Mouse (Mus musculus) subcutaneous adipose tissue, adult 2 months (tissue): ENCODE results near the gene Daw1. TPM values are rescaled to one million over a fixed set of nuclear protein-coding genes. Genes with fewer than 3 reads are reported as not detected.

Experiments
- polyA plus RNA-seq: library from polyadenylated mRNA; depleted of rRNA; stranded (reverse); fragments of >200 nt; gene quantifications from 2 replicates; pipeline ENCODE4 v1.2.3, GENCODE M21; 2012; ENCODE audit warnings: low replicate concordance; rRNA removed

Gene Daw1
- 0.09 TPM in 1 of 2 replicates, not detected in the other for polyA plus RNA-seq

DNA sequence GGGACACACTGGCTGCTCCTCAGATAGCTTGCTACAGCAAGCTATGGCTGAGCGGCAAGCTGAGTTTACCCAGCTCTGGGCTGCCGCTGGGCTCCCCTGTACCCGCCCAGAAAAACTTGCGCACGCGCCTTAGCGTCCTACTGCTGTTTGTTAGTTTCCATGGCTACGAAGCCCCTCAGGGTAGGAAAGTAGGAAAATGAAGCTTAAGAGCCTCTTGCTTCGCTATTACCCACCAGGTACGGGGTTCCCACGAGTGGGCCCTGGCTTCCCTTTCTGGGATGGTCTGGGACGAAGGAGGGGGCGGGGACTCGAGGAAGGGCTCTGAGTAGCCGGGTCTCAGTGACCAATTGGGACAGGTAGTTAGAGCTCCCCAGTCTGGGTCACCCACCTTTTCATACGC lies at the start of gene Daw1:
TSS of gene Daw1 (plus strand) at position 150 of the 400 bp plus-strand sequence.

DNA sequence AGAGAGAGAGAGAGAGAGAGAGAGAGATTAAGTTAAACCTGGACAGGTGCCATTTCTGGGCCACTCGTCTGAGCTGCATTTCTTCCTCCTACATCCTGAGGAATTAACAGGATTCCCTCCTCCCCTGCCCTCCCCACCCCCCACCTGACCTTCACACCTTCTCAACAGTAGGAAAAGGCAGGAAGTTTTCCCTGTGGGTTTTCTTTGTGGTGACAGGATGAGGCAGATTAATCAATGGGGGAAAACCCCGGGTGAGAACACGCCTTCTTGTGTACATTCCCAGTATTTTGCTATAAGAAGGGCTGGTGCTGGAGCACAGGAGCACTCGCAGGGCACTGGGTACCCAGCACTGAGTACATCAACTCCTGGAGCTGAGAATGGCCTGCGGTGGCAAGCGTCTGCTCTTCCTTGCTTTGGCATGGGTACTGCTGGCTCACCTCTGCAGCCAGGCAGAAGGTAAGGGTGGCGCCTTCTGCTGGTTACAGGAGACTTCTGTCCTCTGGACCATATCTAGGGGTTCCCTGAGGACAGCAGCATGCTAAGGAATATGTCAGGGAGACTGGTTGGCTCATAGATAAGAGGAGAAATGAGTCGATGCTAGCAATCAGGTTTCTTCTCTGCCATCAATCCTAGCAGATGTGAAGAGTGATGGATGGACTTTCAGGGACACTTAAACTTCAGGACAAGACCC lies 43.0 kb upstream of the Daw1 start, which contains the start of gene Ccl20:
TSS of gene Ccl20 (plus strand) at position 320 of the 691 bp plus-strand sequence.

Other genes with a start within 250 kb of the Daw1 start
- gene A030005L19Rik, start 246.4 kb upstream of the Daw1 start, polyA plus RNA-seq, result 0.47 and 1.1 TPM in 2 replicates
- not detected in 2 replicates for gene A030014E15Rik, start 234.8 kb upstream of the Daw1 start, polyA plus RNA-seq
- not detected in 2 replicates for gene Gm6217, start 228.4 kb upstream of the Daw1 start, polyA plus RNA-seq
- not detected in 2 replicates for gene A030003K21Rik, start 216.4 kb upstream of the Daw1 start, polyA plus RNA-seq
- gene Gm7544, start 203.7 kb upstream of the Daw1 start, polyA plus RNA-seq, result not detected in 2 replicates
- gene Gm47955, start 199.5 kb upstream of the Daw1 start, polyA plus RNA-seq, result not detected in 2 replicates
- gene Gm47959, start 159.2 kb upstream of the Daw1 start, polyA plus RNA-seq, result not detected in 2 replicates
- 0.95 and 1.2 TPM in 2 replicates for gene Slc19a3, start 121.3 kb upstream of the Daw1 start, polyA plus RNA-seq
- not detected in 2 replicates for gene Krtap28-10, start 117.3 kb upstream of the Daw1 start, polyA plus RNA-seq
- not detected in 2 replicates for gene Gm47969, start 114.8 kb upstream of the Daw1 start, polyA plus RNA-seq
- not detected in 2 replicates for gene A030005K14Rik, start 100.4 kb upstream of the Daw1 start, polyA plus RNA-seq
- 0.16 TPM in 1 of 2 replicates, not detected in the other for gene Krtap28-13, start 98.8 kb upstream of the Daw1 start, polyA plus RNA-seq
- not detected in 2 replicates for gene Ccl20, start 43.0 kb upstream of the Daw1 start, polyA plus RNA-seq
- gene Sphkap, start 248.4 kb downstream of the Daw1 start, polyA plus RNA-seq, result 0.03 and 1.7 TPM in 2 replicates